ENCODE assay signal across 8 mouse cellular contexts in genomic region chr13:35503362-35503821, GRCm38 (mm10).
DNase-seq lines count a peak whose midpoint lies in the region; ATAC-seq and TF ChIP-seq lines count a peak whose summit lies in the region.

No protein-coding gene starts in this region.

- DNase-seq in lung, embryonic 14.5 days = peak; percentile 7
- no peak for DNase-seq in lung, postnatal 36 days
- DNase-seq in embryonic facial prominence, embryonic 10.5 days (ENCODE audit: low spot score) = peak; percentile 9
- DNase-seq in heart, postnatal 10 days = peak; percentile 84 to 87
- DNase-seq in layer of hippocampus, adult 9-11 months = peak; percentile 84
- no peak for DNase-seq in urinary bladder, postnatal 25 days (ENCODE audit: low spot score)

- H3K27me3 ChIP-seq in lung, embryonic 14.5 days (ENCODE audit: insufficient read depth, low read length) = no peaks in the 10 kb centered on the region
- H3K27me3 ChIP-seq in embryonic facial prominence, embryonic 10.5 days (replicated peaks; ENCODE audit: low read depth, poor library complexity, severe bottlenecking) = no peaks in the 10 kb centered on the region
- H3K27me3 ChIP-seq in midbrain, embryonic 16.5 days (ENCODE audit: control insufficient read depth, insufficient read depth, low read depth, low read length) = no peaks in the 10 kb centered on the region

- TF ChIP-seq CTCF in lung, embryonic 14.5 days (IDR thresholded peaks at IDR 0.05; ENCODE audit: low read depth) = no peak

- WGBS in lung, embryonic 14.5 days = 61% methylated on average over 17 of the region's 17 CpGs
- 77% methylated on average over 17 of the region's 17 CpGs for WGBS in embryonic facial prominence, embryonic 10.5 days
- 68% methylated on average over 16 of the region's 17 CpGs for WGBS in midbrain, embryonic 16.5 days

- H3K4me1 ChIP-seq in lung, embryonic 14.5 days (ENCODE audit: insufficient read depth) = no peaks in the 10 kb centered on the region
- H3K4me1 ChIP-seq in embryonic facial prominence, embryonic 10.5 days = peaks cover 28% of the 10 kb centered on the region
- H3K4me1 ChIP-seq in midbrain, embryonic 16.5 days (ENCODE audit: control insufficient read depth, insufficient read depth, low read length) = peaks cover 2% of the 10 kb centered on the region; the same call in 1 of the 2 replicates

- no peak overlapping the region for H3K27ac ChIP-seq in lung, embryonic 14.5 days (ENCODE audit: low read depth)
- peak overlapping the region; percentile 57 for H3K27ac ChIP-seq in embryonic facial prominence, embryonic 10.5 days (replicated peaks)
- H3K27ac ChIP-seq in midbrain, embryonic 16.5 days (ENCODE audit: low read length) = no peak overlapping the region

- no peak overlapping the region for H3K4me3 ChIP-seq in lung, embryonic 14.5 days (ENCODE audit: low read depth, low read length)
- no peak overlapping the region for H3K4me3 ChIP-seq in embryonic facial prominence, embryonic 10.5 days
- no peak overlapping the region for H3K4me3 ChIP-seq in midbrain, embryonic 16.5 days (ENCODE audit: low read depth, low read length)

- intact Hi-C loops in heart, postnatal 10 days (cut with DNase I) = loop anchor here (5.0 kb wide), 1 partner anchor 106 kb away; no protein-coding TSS in a partner anchor

- no peak overlapping the region for H3K9ac ChIP-seq in lung, embryonic 14.5 days
- no peak overlapping the region for H3K9ac ChIP-seq in midbrain, embryonic 16.5 days (ENCODE audit: low read depth, low read length)

- ATAC-seq in lung, embryonic 14.5 days (ENCODE audit: insufficient read depth) = no peak
- peak; percentile 80; the same call in 1 of the 2 replicates for ATAC-seq in midbrain, embryonic 16.5 days
- ATAC-seq in erythroblast, adult 5-6 weeks (replicated peaks; ENCODE audit: low FRiP score, poor library complexity, severe bottlenecking) = no peak

- no peaks in the 10 kb centered on the region for H3K9me3 ChIP-seq in lung, embryonic 14.5 days (ENCODE audit: low read depth, low read length)
- no peaks in the 10 kb centered on the region for H3K9me3 ChIP-seq in embryonic facial prominence, embryonic 10.5 days
- H3K9me3 ChIP-seq in midbrain, embryonic 16.5 days (replicated peaks; ENCODE audit: control insufficient read depth, low read length, poor library complexity, severe bottlenecking) = no peaks in the 10 kb centered on the region

- H3K4me2 ChIP-seq in lung, embryonic 14.5 days = no peak overlapping the region
- no peak overlapping the region for H3K4me2 ChIP-seq in midbrain, embryonic 16.5 days (ENCODE audit: low read length)

- no peaks in the 10 kb centered on the region for H3K36me3 ChIP-seq in lung, embryonic 14.5 days (ENCODE audit: insufficient read depth)
- H3K36me3 ChIP-seq in embryonic facial prominence, embryonic 10.5 days (replicated peaks) = no peaks in the 10 kb centered on the region
- H3K36me3 ChIP-seq in midbrain, embryonic 16.5 days (ENCODE audit: control insufficient read depth, insufficient read depth, low read length) = no peaks in the 10 kb centered on the region

Comparison
In these comparisons a context has a peak if more than half of its experiments do, and no peak if none do; other contexts are left out.
1. DNase-seq: peak in lung, embryonic 14.5 days (single experiment), embryonic facial prominence, embryonic 10.5 days (single experiment), heart, postnatal 10 days (2 of 2) and layer of hippocampus, adult 9-11 months (single experiment); none in lung, postnatal 36 days (single experiment) and urinary bladder, postnatal 25 days (single experiment).